Mouse (Mus musculus) midbrain, embryonic 11.5 days (tissue): ENCODE measurements around the gene Krt222. TPM values are rescaled to one million over a fixed set of nuclear protein-coding genes. Genes with fewer than 3 reads are reported as not detected.

Experiments used
- ATAC-seq: fragments of 200-750 bp; cut with Nextera tagmentation; 2 replicates; pipeline ENCODE4 v1.8.0; 2017; ENCODE audit warnings: moderate TSS enrichment, moderate library complexity; ENCODE audit not compliant: low FRiP score
- DNase-seq: peaks from one replicate; pipeline ENCODE4 v3.0.0; 2015; ENCODE audit warnings: low spot score; ENCODE audit errors: missing footprints
- H3K27ac ChIP-seq: fragments of 300-500 bp; sonication (generic); 2 replicates; pipeline ENCODE4 v1.5.1; 2014; ENCODE audit warnings: low read depth, low read length
- H3K27me3 ChIP-seq: fragments of 300-500 bp; sonication (generic); 2 replicates; pipeline ENCODE4 v1.6.1; 2014; ENCODE audit warnings: mild to moderate bottlenecking, low read length, moderate library complexity, mixed read lengths; ENCODE audit not compliant: control insufficient read depth, insufficient read depth
- H3K36me3 ChIP-seq: fragments of 300-500 bp; sonication (generic); 2 replicates; pipeline ENCODE4 v1.6.1; 2014; ENCODE audit warnings: mild to moderate bottlenecking, low read length, moderate library complexity, mixed read lengths; ENCODE audit not compliant: control insufficient read depth, insufficient read depth
- H3K4me1 ChIP-seq: fragments of 300-500 bp; sonication (generic); 2 replicates; pipeline ENCODE4 v1.6.1; 2014; ENCODE audit warnings: low read length; ENCODE audit not compliant: control insufficient read depth, insufficient read depth
- H3K4me2 ChIP-seq: fragments of 300-500 bp; sonication (generic); 2 replicates; pipeline ENCODE4 v1.6.1; 2014; ENCODE audit warnings: mild to moderate bottlenecking, moderate library complexity
- H3K4me3 ChIP-seq: fragments of 300-500 bp; sonication (generic); 2 replicates; pipeline ENCODE4 v1.5.1; 2014; ENCODE audit warnings: low read depth, low read length
- H3K9ac ChIP-seq: fragments of 300-500 bp; sonication (generic); 2 replicates; pipeline ENCODE4 v1.6.1; 2014; ENCODE audit warnings: low read length
- H3K9me3 ChIP-seq: fragments of 300-500 bp; sonication (generic); 2 replicates; pipeline ENCODE4 v1.6.1; 2016; ENCODE audit warnings: low read length; ENCODE audit not compliant: control insufficient read depth
- WGBS: fragments of 180-500 bp; shearing (Covaris S2); extraction: QIAGEN DNeasy Blood & Tissue Kit; methylation state at CpG from one replicate; pipeline ENCODE4 v1.1.7; 2014; 5-methylcytosine and 5-hydroxymethylcytosine counted together
- polyA plus RNA-seq: library from polyadenylated mRNA; unstranded; fragments of >200 nt; fragmentation: Nextera tagmentation; extraction: Ambion mirVana; gene quantifications from 2 replicates; pipeline ENCODE4 v1.2.1, GENCODE M21; 2014

Gene Krt222
- polyA plus RNA-seq, 1 experiment from 2014 or later, result 0.68 TPM

DNA sequence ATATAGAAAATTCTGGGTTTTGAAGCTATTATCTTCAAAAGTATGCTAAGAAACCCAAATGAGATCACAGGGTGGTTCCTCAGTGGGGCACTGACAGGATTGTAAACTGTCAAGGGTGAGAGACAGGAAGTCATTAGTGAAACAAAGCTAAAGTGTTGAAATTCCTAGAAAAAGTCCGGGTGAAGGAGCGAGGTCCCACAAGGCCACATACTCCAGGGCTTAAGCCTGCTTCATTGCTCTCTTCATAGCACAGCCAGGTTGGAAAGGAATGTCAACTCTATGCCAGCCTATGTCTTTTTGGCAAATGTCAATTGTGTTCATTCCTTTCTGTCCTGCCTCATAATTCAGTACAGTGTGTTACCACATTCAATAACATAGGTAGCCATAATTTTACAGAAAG lies 36.4 kb downstream of the Krt222 start:
- ATAC-seq (no peak), DNase-seq (no peak)
- WGBS, result 35% methylated on average over 2 of the region's 2 CpGs
- Histone ChIP-seq H3K27ac (no peak overlapping the region), H3K4me1 (no peaks in the 10 kb centered on the region), H3K9me3 (no peaks in the 10 kb centered on the region), H3K36me3 (peaks cover 21% of the 10 kb centered on the region), H3K4me2 (no peak overlapping the region), H3K9ac (no peak overlapping the region), H3K4me3 (no peak overlapping the region), H3K27me3 (no peaks in the 10 kb centered on the region)

DNA sequence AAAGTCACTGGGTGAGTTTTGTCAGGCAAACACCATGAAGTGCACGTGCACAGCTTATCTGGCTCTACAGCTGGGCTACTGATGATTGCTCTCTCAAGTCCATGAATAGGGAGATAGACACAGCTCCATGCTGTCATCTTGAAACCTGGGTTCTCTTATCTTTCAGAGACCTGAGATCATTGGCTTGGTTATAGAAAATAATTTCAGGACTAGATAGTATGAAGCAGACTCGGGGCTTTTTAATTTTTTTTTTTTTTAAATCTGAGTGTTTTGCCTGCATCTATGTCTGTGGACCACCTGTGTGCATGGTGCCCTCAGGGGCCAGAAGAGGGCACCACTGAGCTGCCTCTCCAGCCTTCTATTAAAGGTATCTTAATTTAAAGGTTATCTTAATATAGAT lies 36.9 kb downstream of the Krt222 start:
- Histone ChIP-seq H3K4me3 (no peak overlapping the region), H3K36me3 (peaks cover 17% of the 10 kb centered on the region), H3K27ac (no peak overlapping the region), H3K9me3 (no peaks in the 10 kb centered on the region), H3K4me1 (no peaks in the 10 kb centered on the region), H3K27me3 (no peaks in the 10 kb centered on the region), H3K4me2 (no peak overlapping the region), H3K9ac (no peak overlapping the region)
- no peak for ATAC-seq
- WGBS, result 38% methylated on average over 2 of the region's 2 CpGs
- DNase-seq, result no peak

GRCm38 (mm10) chr11:99189154-99189582 lies 54.7 kb downstream of the Krt222 start:
- Histone ChIP-seq H3K27me3 (no peaks in the 10 kb centered on the region), H3K36me3 (no peaks in the 10 kb centered on the region), H3K9ac (no peak overlapping the region), H3K4me2 (no peak overlapping the region), H3K4me1 (no peaks in the 10 kb centered on the region; the same call in 1 of the 2 replicates), H3K4me3 (no peak overlapping the region), H3K9me3 (no peaks in the 10 kb centered on the region), H3K27ac (no peak overlapping the region)
- WGBS, result 23% methylated on average over 14 of the region's 14 CpGs
- ATAC-seq, result no peak
- no peak for DNase-seq

DNA sequence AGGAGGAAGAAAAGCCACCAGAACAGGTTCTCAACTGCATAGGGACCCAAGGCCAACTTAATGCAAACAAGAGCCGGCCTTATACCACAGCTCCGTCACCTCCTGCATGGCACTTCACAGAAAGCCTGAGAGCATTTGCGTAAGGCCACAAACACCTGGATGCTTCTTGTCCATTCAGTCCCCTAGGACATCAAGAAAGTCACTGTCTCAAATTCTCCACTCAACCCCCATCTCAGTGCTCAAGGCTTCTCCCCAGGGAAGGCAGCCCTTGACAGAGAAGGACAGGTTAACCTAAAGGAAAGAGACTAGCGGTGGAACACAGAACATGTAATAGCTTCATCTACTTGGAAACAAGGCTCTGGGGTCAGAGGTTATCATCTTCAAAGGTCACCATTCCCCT lies 56.5 kb downstream of the Krt222 start:
- DNase-seq (no peak), ATAC-seq (no peak)
- H3K9me3 ChIP-seq, result no peaks in the 10 kb centered on the region
- 94% methylated on average over 4 of the region's 4 CpGs for WGBS
- H3K4me3 ChIP-seq, result no peak overlapping the region
- no peak overlapping the region for H3K27ac ChIP-seq
- H3K36me3 ChIP-seq, result no peaks in the 10 kb centered on the region
- H3K4me2 ChIP-seq, result no peak overlapping the region
- H3K4me1 ChIP-seq, result no peaks in the 10 kb centered on the region; the same call in 1 of the 2 replicates
- no peaks in the 10 kb centered on the region for H3K27me3 ChIP-seq
- no peak overlapping the region for H3K9ac ChIP-seq

DNA sequence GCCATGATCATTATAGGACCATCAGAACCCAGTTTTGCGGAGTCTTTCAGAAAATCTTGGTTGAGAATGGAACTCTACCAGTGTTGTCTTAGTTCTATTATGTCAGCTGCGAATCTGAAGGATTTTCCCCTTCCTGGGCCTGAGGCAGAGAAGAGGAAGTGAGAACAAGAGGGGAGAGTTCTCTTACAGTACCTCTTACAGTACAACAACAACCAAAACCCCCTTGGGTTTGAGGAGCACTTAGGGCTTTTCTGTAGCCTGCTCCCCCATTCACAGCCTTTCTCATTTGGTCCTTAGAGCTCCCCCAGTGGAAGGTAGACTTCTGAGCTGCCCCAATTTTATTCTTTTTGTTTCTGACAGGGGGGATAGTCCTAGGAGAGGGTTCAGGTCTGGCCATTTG lies 57.0 kb downstream of the Krt222 start:
- Histone ChIP-seq H3K4me3 (no peak overlapping the region), H3K36me3 (no peaks in the 10 kb centered on the region), H3K27ac (no peak overlapping the region), H3K4me2 (no peak overlapping the region), H3K27me3 (no peaks in the 10 kb centered on the region), H3K4me1 (no peaks in the 10 kb centered on the region; the same call in 1 of the 2 replicates), H3K9ac (no peak overlapping the region), H3K9me3 (no peaks in the 10 kb centered on the region)
- 81% methylated on average over 2 of the region's 2 CpGs for WGBS
- no peak for DNase-seq
- ATAC-seq, result no peak

Other genes with a start within 250 kb of the Krt222 start
- gene Top2a, start 219.9 kb downstream of the Krt222 start, polyA plus RNA-seq, result 431 and 436 TPM in 2 replicates
- gene Igfbp4, start 202.8 kb downstream of the Krt222 start, polyA plus RNA-seq, result 207 and 209 TPM in 2 replicates
- gene Tns4, start 154.8 kb downstream of the Krt222 start, polyA plus RNA-seq, result 0.23 and 0.67 TPM in 2 replicates
- gene Ccr7, start 89.0 kb downstream of the Krt222 start, polyA plus RNA-seq, result 0.41 TPM in 1 of 2 replicates, not detected in the other
- gene Smarce1, start 13.1 kb downstream of the Krt222 start, polyA plus RNA-seq, result 184 and 194 TPM in 2 replicates
- not detected in 2 replicates for gene Krt24, start 41.2 kb upstream of the Krt222 start, polyA plus RNA-seq
- gene Krt25, start 78.9 kb upstream of the Krt222 start, polyA plus RNA-seq, result not detected in 2 replicates
- 0.68 and 0.94 TPM in 2 replicates for gene Krt26, start 93.9 kb upstream of the Krt222 start, polyA plus RNA-seq
- not detected in 2 replicates for gene Krt27, start 107.0 kb upstream of the Krt222 start, polyA plus RNA-seq
- gene Krt28, start 130.8 kb upstream of the Krt222 start, polyA plus RNA-seq, result 0.26 and 0.61 TPM in 2 replicates
- gene Krt10, start 145.3 kb upstream of the Krt222 start, polyA plus RNA-seq, result 31.6 and 38.3 TPM in 2 replicates
- not detected in 2 replicates for gene Krt12, start 178.2 kb upstream of the Krt222 start, polyA plus RNA-seq
- 0.11 and 0.42 TPM in 2 replicates for gene Krt20, start 194.1 kb upstream of the Krt222 start, polyA plus RNA-seq
- gene Krt23, start 249.1 kb upstream of the Krt222 start, polyA plus RNA-seq, result 0.14 TPM in 1 of 2 replicates, not detected in the other